Mouse (Mus musculus) granulocyte monocyte progenitor cell, adult 5-6 weeks (primary cell): ENCODE data around the gene Dynlrb2. TPM values are rescaled to one million over a fixed set of nuclear protein-coding genes. Genes with fewer than 3 reads are reported as not detected.

Source experiments
- ATAC-seq: replicated peaks from 2 replicates; pipeline ENCODE4 v1.8.0; 2016; ENCODE audit warnings: mild to moderate bottlenecking, moderate TSS enrichment, inconsistent platforms; ENCODE audit not compliant: poor library complexity, severe bottlenecking
- total RNA-seq, 2 experiments: library from RNA; stranded (forward) in 1 of 2; stranded (reverse) in 1 of 2; fragments of 200-712, 200-1000 nt in 1 of 2; fragments of >200 nt in 1 of 2; fragmentation: Nextera tagmentation in 1 of 2; gene quantifications; 2 replicates each; pipeline ENCODE4 v1.2.3; 2014 to 2017

The Dynlrb2 gene
- total RNA-seq, 2 experiments from 2014 or later: not detected

DNA sequence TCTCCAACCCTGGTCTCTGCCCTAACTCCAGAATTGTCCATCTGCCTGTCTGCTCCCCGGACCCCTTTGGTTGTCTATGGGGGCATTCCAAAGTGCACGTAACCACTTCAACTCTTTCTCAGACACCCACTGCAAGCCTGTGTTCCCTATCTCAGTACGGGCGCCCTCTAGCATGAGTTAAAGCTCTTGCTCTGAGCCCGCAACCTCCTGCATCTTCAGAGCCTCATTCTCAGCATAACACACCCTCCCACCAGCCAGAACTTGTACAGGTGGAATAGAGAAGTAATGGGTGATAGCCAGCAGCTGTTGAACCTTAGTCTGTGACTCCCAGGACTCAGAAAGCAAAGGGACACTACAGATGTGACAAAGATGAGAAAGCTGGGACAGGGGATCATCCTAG is 32.0 kb downstream of the Dynlrb2 start:
- ATAC-seq: no peak

DNA sequence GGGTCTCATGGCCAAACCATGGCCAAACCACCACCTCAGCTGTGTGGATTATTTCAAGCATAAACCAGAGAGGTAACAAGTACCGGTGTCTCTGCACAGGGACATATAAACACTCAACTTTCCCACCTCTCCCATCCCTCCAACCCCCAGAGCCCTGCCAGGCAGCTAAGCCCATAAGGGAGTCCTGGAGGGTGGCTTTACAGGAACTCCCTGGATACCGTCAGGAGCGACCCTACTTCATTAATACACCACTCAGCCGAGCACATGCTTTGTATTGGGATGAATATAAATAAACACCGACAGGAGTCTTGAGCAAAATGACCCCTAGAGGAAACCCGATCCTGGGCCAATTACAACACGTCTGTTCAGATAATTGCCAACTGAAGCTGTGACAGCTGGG is 34.0 kb downstream of the Dynlrb2 start:
- ATAC-seq: no peak

DNA sequence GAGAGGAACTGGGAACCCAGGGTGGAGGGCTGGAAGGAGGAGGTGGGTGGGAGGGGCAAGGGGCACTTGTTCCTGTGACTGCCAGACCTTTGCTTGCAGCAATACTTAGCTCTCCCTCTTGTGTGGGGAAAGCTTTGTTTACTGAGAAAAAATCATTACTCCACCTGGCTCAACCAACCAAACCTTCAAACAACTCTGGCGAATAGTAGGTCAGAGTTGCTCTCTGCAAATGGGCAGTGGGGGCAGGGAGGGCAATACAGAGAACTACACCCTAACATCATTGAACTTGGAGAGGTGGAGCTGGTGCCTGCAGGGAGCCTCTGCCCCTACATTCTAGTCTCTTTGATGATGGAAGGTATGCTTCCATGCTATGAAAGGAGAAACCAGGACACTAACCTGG is 35.4 kb downstream of the Dynlrb2 start:
- no peak for ATAC-seq

DNA sequence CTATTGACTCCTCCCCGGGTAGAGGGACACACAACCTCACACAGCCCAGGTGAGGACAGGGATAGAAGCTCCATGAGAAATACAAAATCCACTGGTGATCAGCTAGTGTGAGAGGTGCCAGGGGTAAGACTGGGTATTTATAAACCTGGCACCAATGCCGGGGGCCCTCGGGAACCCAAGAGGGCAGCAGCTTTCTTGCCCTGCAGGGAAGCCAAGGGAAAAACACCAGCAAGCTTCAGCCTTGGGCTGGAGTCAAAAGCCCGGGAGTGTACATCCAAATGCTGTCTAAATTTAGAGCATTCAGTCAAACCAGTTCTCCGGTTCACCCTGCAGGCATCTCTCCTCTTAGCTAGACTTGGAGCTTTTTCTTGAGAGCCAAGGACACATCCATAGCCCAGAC is 38.1 kb downstream of the Dynlrb2 start:
- ATAC-seq: no peak

DNA sequence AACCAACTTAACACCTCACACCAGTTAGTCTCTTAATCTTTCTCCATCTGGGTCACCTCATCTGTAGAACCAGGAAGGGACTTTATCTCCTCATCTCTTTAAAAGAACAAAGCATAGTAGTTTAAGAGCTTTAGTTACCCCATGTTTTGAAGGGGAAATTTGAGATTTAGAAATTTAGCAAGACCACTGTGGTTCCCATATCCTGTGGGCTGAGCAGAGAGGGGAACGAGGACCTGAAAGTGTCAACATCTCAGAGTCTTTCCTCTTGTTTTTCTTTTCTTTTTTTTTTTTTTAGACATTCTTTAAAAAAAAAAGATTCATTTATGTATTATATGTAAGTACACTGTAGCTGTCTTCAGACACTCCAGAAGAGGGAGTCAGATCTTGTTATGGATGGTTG is 38.6 kb downstream of the Dynlrb2 start:
- peak; percentile 94 for ATAC-seq

DNA sequence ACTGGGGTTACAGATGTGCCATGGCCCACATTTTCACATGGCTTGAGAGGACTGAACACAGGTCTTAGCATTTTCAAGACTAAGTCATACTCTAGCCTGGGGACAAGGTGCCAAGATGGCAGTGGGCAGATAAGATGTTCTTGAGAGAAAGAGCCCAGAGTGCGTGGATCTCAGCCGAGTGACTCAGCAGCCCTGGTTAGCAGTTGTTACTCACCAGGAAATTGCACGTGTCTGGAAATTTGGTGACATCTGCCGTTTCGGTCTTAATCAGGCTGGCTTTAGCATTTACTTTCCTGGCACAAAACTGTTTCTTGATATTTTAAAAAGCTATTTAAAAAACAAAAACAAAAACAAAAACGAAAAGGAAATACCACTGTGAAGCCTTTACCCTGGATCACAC is 47.5 kb downstream of the Dynlrb2 start:
- peak; percentile 88 for ATAC-seq

DNA sequence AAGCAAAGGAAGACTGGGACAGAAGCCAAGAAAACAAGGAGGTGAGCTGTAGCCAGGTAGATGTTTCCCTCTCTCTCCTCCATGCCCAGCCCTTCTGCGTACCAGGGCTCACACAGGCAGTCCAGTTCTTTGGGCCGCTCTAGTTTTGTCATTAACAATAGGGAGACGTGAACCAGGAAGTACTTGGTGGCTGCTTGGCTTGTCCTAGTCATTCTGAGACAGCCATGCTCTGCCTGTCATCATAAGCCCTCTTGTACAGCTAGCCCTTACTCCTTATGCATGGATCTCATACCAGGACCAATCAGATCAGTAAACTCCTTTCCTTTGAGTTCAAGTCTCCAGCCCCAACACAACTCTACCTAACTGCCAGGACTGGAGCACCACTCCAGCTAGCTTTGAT is 48.0 kb downstream of the Dynlrb2 start:
- no peak for ATAC-seq

Other genes with a start within 250 kb of the Dynlrb2 start
- gene Cdyl2, start 228.0 kb downstream of the Dynlrb2 start, total RNA-seq (2014; fragmentation: Nextera tagmentation): 5.4 TPM in 2 replicates
- gene Cdyl2, start 228.0 kb downstream of the Dynlrb2 start, total RNA-seq (2017): 4.4 and 7.0 TPM in 2 replicates